Mouse (Mus musculus): ENCODE measurements around the gene Hist1h4d. TPM values are rescaled to one million over a fixed set of nuclear protein-coding genes. Genes with fewer than 3 reads are reported as not detected.
"Not testable (repeated sequence)": the region's sequence is repeated elsewhere in the genome, so short reads cannot be mapped to it uniquely, and the experiment has no call there.

Gene Hist1h4d
- polyA plus RNA-seq, 1 experiment from 2014 or later: 106 TPM

- no peaks in the 10 kb centered on the region for H3K9me3 ChIP-seq (replicated peaks; ENCODE audit: control insufficient read depth, low read length)
Observed at GRCm38 (mm10) chr13:23620733-23621531, 39.5 kb downstream of the Hist1h4d start, which contains the start of gene Hist1h2be. Hist1h2be (minus strand) TSS chr13:23621124.

GRCm38 (mm10) chr13:23621532-23622174 is 40.3 kb downstream of the Hist1h4d start:
- Histone ChIP-seq H3K36me3 (ENCODE audit: control insufficient read depth, insufficient read depth, low read length) (no peaks in the 10 kb centered on the region), H3K4me2 (ENCODE audit: low read length) (peak overlapping the region; percentile 98), H3K4me1 (ENCODE audit: control insufficient read depth, insufficient read depth, low read length) (peaks cover 10% of the 10 kb centered on the region), H3K4me3 (ENCODE audit: low read depth, low read length) (peak overlapping the region; percentile 60), H3K27me3 (replicated peaks; ENCODE audit: control insufficient read depth, insufficient read depth, low read length) (no peaks in the 10 kb centered on the region), H3K9me3 (replicated peaks; ENCODE audit: control insufficient read depth, low read length) (no peaks in the 10 kb centered on the region), H3K27ac (ENCODE audit: low read depth, low read length) (peak overlapping the region; percentile 81), H3K9ac (ENCODE audit: low read length) (peak overlapping the region; percentile 91)
- under 1% methylated on average over 18 of the region's 18 CpGs for WGBS
- ATAC-seq (peak; percentile 80), DNase-seq (ENCODE audit: low spot score) (peak; percentile 81)

More at GRCm38 (mm10) chr13:23620733-23621531, 39.5 kb downstream of the Hist1h4d start, which contains the start of gene Hist1h2be:
- peak; percentile 98 for DNase-seq (ENCODE audit: low spot score)
- ATAC-seq: peak; percentile 91
- Histone ChIP-seq H3K36me3 (ENCODE audit: control insufficient read depth, insufficient read depth, low read length) (no peaks in the 10 kb centered on the region), H3K4me3 (ENCODE audit: low read depth, low read length) (peak within 1 kb of the TSS; percentile 60), H3K27ac (ENCODE audit: low read depth, low read length) (peak within 1 kb of the TSS; percentile 81), H3K27me3 (replicated peaks; ENCODE audit: control insufficient read depth, insufficient read depth, low read length) (no peaks in the 10 kb centered on the region), H3K4me2 (ENCODE audit: low read length) (peak within 1 kb of the TSS; percentile 98), H3K9ac (ENCODE audit: low read length) (peak within 1 kb of the TSS; percentile 91), H3K4me1 (ENCODE audit: control insufficient read depth, insufficient read depth, low read length) (peaks cover 10% of the 10 kb centered on the region)
- under 1% methylated on average over 27 of the region's 27 CpGs for WGBS

GRCm38 (mm10) chr13:23622175-23622671 is 40.8 kb downstream of the Hist1h4d start, which contains the start of gene Hist1h1e:
Hist1h1e (minus strand) TSS chr13:23622558.
- Histone ChIP-seq H3K4me1 (ENCODE audit: control insufficient read depth, insufficient read depth, low read length) (peaks cover 10% of the 10 kb centered on the region), H3K27ac (ENCODE audit: low read depth, low read length) (peak within 1 kb of the TSS; percentile 81), H3K4me3 (ENCODE audit: low read depth, low read length) (peak within 1 kb of the TSS; percentile 60), H3K9ac (ENCODE audit: low read length) (peak within 1 kb of the TSS; percentile 91), H3K4me2 (ENCODE audit: low read length) (peak within 1 kb of the TSS; percentile 98)
- WGBS: under 1% methylated on average over 49 of the region's 53 CpGs
- H3K36me3 ChIP-seq (ENCODE audit: control insufficient read depth, insufficient read depth, low read length); H3K27me3 ChIP-seq (replicated peaks; ENCODE audit: control insufficient read depth, insufficient read depth, low read length); H3K9me3 ChIP-seq (replicated peaks; ENCODE audit: control insufficient read depth, low read length): not testable (repeated sequence)
- DNase-seq (ENCODE audit: low spot score) (peak; percentile 92), ATAC-seq (peak; percentile 92)

- Histone ChIP-seq H3K27me3 (replicated peaks; ENCODE audit: control insufficient read depth, insufficient read depth, low read length) (no peaks in the 10 kb centered on the region), H3K4me1 (ENCODE audit: control insufficient read depth, insufficient read depth, low read length) (peaks cover 10% of the 10 kb centered on the region), H3K9ac (ENCODE audit: low read length) (peak overlapping the region; percentile 91), H3K4me2 (ENCODE audit: low read length) (peak overlapping the region; percentile 98), H3K4me3 (ENCODE audit: low read depth, low read length) (peak overlapping the region; percentile 60), H3K36me3 (ENCODE audit: control insufficient read depth, insufficient read depth, low read length) (no peaks in the 10 kb centered on the region), H3K27ac (ENCODE audit: low read depth, low read length) (peak overlapping the region; percentile 81), H3K9me3 (replicated peaks; ENCODE audit: control insufficient read depth, low read length) (no peaks in the 10 kb centered on the region)
- ATAC-seq (no peak), DNase-seq (ENCODE audit: low spot score) (peak; percentile 41)
- 26% methylated on average over 7 of the region's 7 CpGs for WGBS
Observed at GRCm38 (mm10) chr13:23622861-23623450, 41.6 kb downstream of the Hist1h4d start.

GRCm38 (mm10) chr13:23630653-23631052 is 49.3 kb downstream of the Hist1h4d start:
- Histone ChIP-seq H3K4me1 (ENCODE audit: control insufficient read depth, insufficient read depth, low read length) (no peaks in the 10 kb centered on the region), H3K27me3 (replicated peaks; ENCODE audit: control insufficient read depth, insufficient read depth, low read length) (no peaks in the 10 kb centered on the region), H3K9me3 (replicated peaks; ENCODE audit: control insufficient read depth, low read length) (no peaks in the 10 kb centered on the region), H3K27ac (ENCODE audit: low read depth, low read length) (no peak overlapping the region), H3K4me3 (ENCODE audit: low read depth, low read length) (no peak overlapping the region), H3K4me2 (ENCODE audit: low read length) (no peak overlapping the region), H3K9ac (ENCODE audit: low read length) (no peak overlapping the region), H3K36me3 (ENCODE audit: control insufficient read depth, insufficient read depth, low read length) (no peaks in the 10 kb centered on the region)
- ATAC-seq (no peak), DNase-seq (ENCODE audit: low spot score) (peak; percentile 8)
- WGBS: 41% methylated on average over 1 of the region's 1 CpGs

Small RNA genes lying within 50 kb of the gene (microRNA-seq; reads per million reads assigned to microRNA genes)
- not detected for gene Gm44297
- not detected for gene Gm44359
- not detected for gene Gm44394

Other genes starting within 250 kb of the Hist1h4d start
- gene Zfp322a, start 212.4 kb upstream of the Hist1h4d start, polyA plus RNA-seq (2014; fragmentation: Nextera tagmentation; extraction: Ambion mirVana): 49.6 and 59.5 TPM in 2 replicates
- gene Abt1, start 157.7 kb upstream of the Hist1h4d start, polyA plus RNA-seq (2014; fragmentation: Nextera tagmentation; extraction: Ambion mirVana): 12.9 and 13.8 TPM in 2 replicates
- 0.22 TPM in 1 of 2 replicates, not detected in the other for gene Btn1a1, start 115.7 kb upstream of the Hist1h4d start, polyA plus RNA-seq (2014; fragmentation: Nextera tagmentation; extraction: Ambion mirVana)
- 0.10 TPM in 1 of 2 replicates, not detected in the other for gene Btn2a2, start 92.7 kb upstream of the Hist1h4d start, polyA plus RNA-seq (2014; fragmentation: Nextera tagmentation; extraction: Ambion mirVana)
- gene Hist1h4h, start 50.5 kb upstream of the Hist1h4d start, polyA plus RNA-seq (2014; fragmentation: Nextera tagmentation; extraction: Ambion mirVana): 4.3 and 7.1 TPM in 2 replicates
- gene Hist1h2af, start 47.7 kb upstream of the Hist1h4d start, polyA plus RNA-seq (2014; fragmentation: Nextera tagmentation; extraction: Ambion mirVana): 1.9 and 4.4 TPM in 2 replicates
- gene Hist1h3g, start 46.2 kb upstream of the Hist1h4d start, polyA plus RNA-seq (2014; fragmentation: Nextera tagmentation; extraction: Ambion mirVana): 2.2 and 5.3 TPM in 2 replicates
- 0.30 and 0.32 TPM in 2 replicates for gene Hist1h2bh, start 38.2 kb upstream of the Hist1h4d start, polyA plus RNA-seq (2014; fragmentation: Nextera tagmentation; extraction: Ambion mirVana)
- 0.62 and 0.89 TPM in 2 replicates for gene Hist1h3f, start 37.5 kb upstream of the Hist1h4d start, polyA plus RNA-seq (2014; fragmentation: Nextera tagmentation; extraction: Ambion mirVana)
- gene Hist1h4f, start 29.9 kb upstream of the Hist1h4d start, polyA plus RNA-seq (2014; fragmentation: Nextera tagmentation; extraction: Ambion mirVana): not detected in 2 replicates
- 0.36 and 0.52 TPM in 2 replicates for gene Hist1h1d, start 28.3 kb upstream of the Hist1h4d start, polyA plus RNA-seq (2014; fragmentation: Nextera tagmentation; extraction: Ambion mirVana)
- gene Hist1h3e, start 19.2 kb upstream of the Hist1h4d start, polyA plus RNA-seq (2014; fragmentation: Nextera tagmentation; extraction: Ambion mirVana): 3.4 and 5.7 TPM in 2 replicates
- 65.4 and 105 TPM in 2 replicates for gene Hist1h2ae, start 10.4 kb upstream of the Hist1h4d start, polyA plus RNA-seq (2014; fragmentation: Nextera tagmentation; extraction: Ambion mirVana)
- 2.3 and 4.3 TPM in 2 replicates for gene Hist1h2bg, start 10.2 kb upstream of the Hist1h4d start, polyA plus RNA-seq (2014; fragmentation: Nextera tagmentation; extraction: Ambion mirVana)
- 1.2 and 3.9 TPM in 2 replicates for gene Hist1h2bf, start 7.4 kb upstream of the Hist1h4d start, polyA plus RNA-seq (2014; fragmentation: Nextera tagmentation; extraction: Ambion mirVana)
- gene Hist1h2ad, start 7.2 kb upstream of the Hist1h4d start, polyA plus RNA-seq (2014; fragmentation: Nextera tagmentation; extraction: Ambion mirVana): 2.2 and 3.2 TPM in 2 replicates
- 5.8 and 5.9 TPM in 2 replicates for gene Hist1h3d, start 5.8 kb upstream of the Hist1h4d start, polyA plus RNA-seq (2014; fragmentation: Nextera tagmentation; extraction: Ambion mirVana)
- gene Hist1h2be, start 39.5 kb downstream of the Hist1h4d start, polyA plus RNA-seq (2014; fragmentation: Nextera tagmentation; extraction: Ambion mirVana): 1.2 and 1.8 TPM in 2 replicates
- gene Hist1h1e, start 41.0 kb downstream of the Hist1h4d start, polyA plus RNA-seq (2014; fragmentation: Nextera tagmentation; extraction: Ambion mirVana): 12.2 and 17.8 TPM in 2 replicates
- 0.91 and 1.3 TPM in 2 replicates for gene Hist1h2ac, start 102.3 kb downstream of the Hist1h4d start, polyA plus RNA-seq (2014; fragmentation: Nextera tagmentation; extraction: Ambion mirVana)
- gene Hist1h2bc, start 102.6 kb downstream of the Hist1h4d start, polyA plus RNA-seq (2014; fragmentation: Nextera tagmentation; extraction: Ambion mirVana): 32.2 and 39.5 TPM in 2 replicates
- gene Hist1h1t, start 114.2 kb downstream of the Hist1h4d start, polyA plus RNA-seq (2014; fragmentation: Nextera tagmentation; extraction: Ambion mirVana): not detected in 2 replicates
- 2.9 and 6.5 TPM in 2 replicates for gene Hist1h4c, start 116.9 kb downstream of the Hist1h4d start, polyA plus RNA-seq (2014; fragmentation: Nextera tagmentation; extraction: Ambion mirVana)
- gene Hfe, start 129.3 kb downstream of the Hist1h4d start, polyA plus RNA-seq (2014; fragmentation: Nextera tagmentation; extraction: Ambion mirVana): 3.5 and 4.7 TPM in 2 replicates
- gene Hist1h1c, start 157.2 kb downstream of the Hist1h4d start, polyA plus RNA-seq (2014; fragmentation: Nextera tagmentation; extraction: Ambion mirVana): 16.9 and 25.2 TPM in 2 replicates
- gene Hist1h3c, start 164.0 kb downstream of the Hist1h4d start, polyA plus RNA-seq (2014; fragmentation: Nextera tagmentation; extraction: Ambion mirVana): 2.4 and 5.9 TPM in 2 replicates
- 1.3 and 1.5 TPM in 2 replicates for gene Hist1h2bb, start 165.1 kb downstream of the Hist1h4d start, polyA plus RNA-seq (2014; fragmentation: Nextera tagmentation; extraction: Ambion mirVana)
- gene Hist1h2ab, start 169.5 kb downstream of the Hist1h4d start, polyA plus RNA-seq (2014; fragmentation: Nextera tagmentation; extraction: Ambion mirVana): 27.8 and 49.2 TPM in 2 replicates
- 2.3 and 9.6 TPM in 2 replicates for gene Hist1h3b, start 170.7 kb downstream of the Hist1h4d start, polyA plus RNA-seq (2014; fragmentation: Nextera tagmentation; extraction: Ambion mirVana)
- 3.5 and 4.7 TPM in 2 replicates for gene Hist1h4b, start 175.4 kb downstream of the Hist1h4d start, polyA plus RNA-seq (2014; fragmentation: Nextera tagmentation; extraction: Ambion mirVana)
- 0.97 TPM in 1 of 2 replicates, not detected in the other for gene Hist1h4a, start 179.6 kb downstream of the Hist1h4d start, polyA plus RNA-seq (2014; fragmentation: Nextera tagmentation; extraction: Ambion mirVana)
- 2.0 and 4.7 TPM in 2 replicates for gene Hist1h3a, start 180.8 kb downstream of the Hist1h4d start, polyA plus RNA-seq (2014; fragmentation: Nextera tagmentation; extraction: Ambion mirVana)
- 2.3 and 2.4 TPM in 2 replicates for gene Hist1h1a, start 182.1 kb downstream of the Hist1h4d start, polyA plus RNA-seq (2014; fragmentation: Nextera tagmentation; extraction: Ambion mirVana)
- gene Trim38, start 188.3 kb downstream of the Hist1h4d start, polyA plus RNA-seq (2014; fragmentation: Nextera tagmentation; extraction: Ambion mirVana): not detected in 2 replicates
- not detected in 2 replicates for gene Slc17a2, start 225.4 kb downstream of the Hist1h4d start, polyA plus RNA-seq (2014; fragmentation: Nextera tagmentation; extraction: Ambion mirVana)

All from forebrain, embryonic 14.5 days (tissue).